Mouse (Mus musculus) erythroblast, embryonic 14.5 days (primary cell): ENCODE measurements at regions not wholly inside any gene's neighbourhood (a gene's known extent, or its start where the extent isn't known, plus 50 kb on each side); places are given as distances from the start of the nearest gene placed in this dataset.

Experiments used
- GATA1 ChIP-seq: IDR thresholded peaks from 2 replicates; pipeline ENCODE4 v1.6.1; 2012; ENCODE audit warnings: low read length, inconsistent platforms, mixed read lengths
- TAL1 ChIP-seq: IDR thresholded peaks from 3 replicates; pipeline ENCODE4 v1.6.1; 2012; ENCODE audit warnings: low read length, inconsistent platforms, mixed read lengths

GRCm38 (mm10) chr6:117527526-117527925 is 313.5 kb upstream of the Zfp637 start:
- TF ChIP-seq TAL1 (no peak), GATA1 (no peak)
